Mouse (Mus musculus) hindbrain, postnatal 0 days (tissue): ENCODE data around the gene Enah. TPM values are rescaled to one million over a fixed set of nuclear protein-coding genes. Genes with fewer than 3 reads are reported as not detected.

ENCODE experiments used
- ATAC-seq: fragments of 200-750 bp; cut with Nextera tagmentation; 2 replicates; pipeline ENCODE4 v1.8.0; 2017; ENCODE audit warnings: mild to moderate bottlenecking, moderate TSS enrichment, moderate library complexity
- DNase-seq: peaks from one replicate; pipeline ENCODE4 v3.0.0-alpha.2; 2015; ENCODE audit warnings: low spot score
- H3K27ac ChIP-seq: fragments of 300-500 bp; sonication (generic); 2 replicates; pipeline ENCODE4 v1.5.1; 2014; ENCODE audit warnings: mild to moderate bottlenecking
- H3K27me3 ChIP-seq: fragments of 300-500 bp; sonication (generic); 2 replicates; pipeline ENCODE4 v1.6.1; 2014; ENCODE audit warnings: low read length, mixed read lengths; ENCODE audit not compliant: insufficient read depth
- H3K36me3 ChIP-seq: fragments of 300-500 bp; sonication (generic); 2 replicates; pipeline ENCODE4 v1.6.1; 2014; ENCODE audit warnings: low read length, mixed read lengths; ENCODE audit not compliant: insufficient read depth
- H3K4me1 ChIP-seq: fragments of 300-500 bp; sonication (generic); 2 replicates; pipeline ENCODE4 v1.6.1; 2014; ENCODE audit warnings: antibody characterized with exemption, low read length, mixed read lengths; ENCODE audit not compliant: insufficient read depth
- H3K4me2 ChIP-seq: fragments of 300-500 bp; sonication (generic); 2 replicates; pipeline ENCODE4 v1.6.1; 2014; ENCODE audit warnings: low read depth, mild to moderate bottlenecking, low read length, moderate library complexity, mixed read lengths
- H3K4me3 ChIP-seq: fragments of 300-500 bp; sonication (generic); 2 replicates; pipeline ENCODE4 v1.5.1; 2014; ENCODE audit warnings: low read length
- H3K9ac ChIP-seq: fragments of 300-500 bp; sonication (generic); replicated peaks from 2 replicates; pipeline ENCODE4 v1.6.1; 2014; ENCODE audit warnings: mild to moderate bottlenecking, low read length, moderate library complexity, mixed read lengths
- H3K9me3 ChIP-seq: fragments of 300-500 bp; sonication (generic); 2 replicates; pipeline ENCODE4 v1.6.1; 2016; ENCODE audit warnings: low read length, mixed read lengths
- CTCF ChIP-seq: IDR thresholded peaks from 2 replicates; pipeline ENCODE4 v1.5.1; 2016; ENCODE audit warnings: antibody characterized with exemption, control low read depth, low read depth
- WGBS: fragments of 180-500 bp; shearing (Covaris S2); extraction: QIAGEN DNeasy Blood & Tissue Kit; methylation state at CpG from one replicate; pipeline ENCODE4 v1.1.7; 2014; 5-methylcytosine and 5-hydroxymethylcytosine counted together
- polyA plus RNA-seq: library from polyadenylated mRNA; unstranded; fragments of >200 nt; fragmentation: Nextera tagmentation; extraction: Ambion mirVana; gene quantifications from 2 replicates; pipeline ENCODE4 v1.2.1, GENCODE M21; 2015
- total RNA-seq: library from RNA; depleted of rRNA; stranded (reverse); fragments of >200 nt; gene quantifications from 2 replicates; pipeline ENCODE4 v1.2.3, GENCODE M21; 2014

Enah gene
- total and polyA plus RNA-seq, 2 experiments from 2014 or later = 20.7 to 73.2 TPM

- 0 out of 2 replicates have a peak, but pooled peaks cover 3% of the 10 kb centered on the region for H3K4me1 ChIP-seq
- H3K4me2 ChIP-seq = no peak overlapping the region
- H3K36me3 ChIP-seq = no peaks in the 10 kb centered on the region
- H3K9me3 ChIP-seq = no peaks in the 10 kb centered on the region
- no peak for TF ChIP-seq CTCF
- DNase-seq = no peak
- no peaks in the 10 kb centered on the region for H3K27me3 ChIP-seq
- WGBS = 90% methylated on average over 1 of the region's 1 CpGs
- no peak overlapping the region for H3K4me3 ChIP-seq
- no peak overlapping the region for H3K27ac ChIP-seq
- H3K9ac ChIP-seq = no peak overlapping the region
- ATAC-seq = no peak
These were observed 54.5 kb downstream of the Enah start for GRCm38 (mm10) chr1:181965277-181965676.

DNA sequence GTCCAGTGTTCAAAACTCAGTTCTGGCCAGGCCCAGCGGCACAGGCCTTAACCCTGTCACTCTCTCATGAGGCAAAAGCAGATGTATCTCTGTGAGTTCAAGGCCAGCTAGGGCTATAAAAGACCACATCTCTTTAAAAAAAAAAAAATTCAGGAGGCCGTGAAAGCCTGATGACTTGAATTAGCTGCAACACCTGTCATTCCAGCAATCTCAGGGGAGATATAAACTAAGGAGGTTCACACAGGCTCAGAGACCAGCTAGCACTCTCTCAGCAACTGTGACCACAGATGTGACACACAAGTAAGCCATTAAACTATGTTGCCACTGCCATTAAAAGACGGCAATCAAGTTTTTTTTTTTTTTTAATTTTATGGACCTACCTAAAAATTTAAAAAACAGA is 56.0 kb downstream of the Enah start:
- no peaks in the 10 kb centered on the region for H3K9me3 ChIP-seq
- H3K9ac ChIP-seq = no peak overlapping the region
- ATAC-seq (no peak), DNase-seq (no peak)
- WGBS = 63% methylated on average over 3 of the region's 3 CpGs
- 0 out of 2 replicates have a peak, but pooled peaks cover 3% of the 10 kb centered on the region for H3K4me1 ChIP-seq
- TF ChIP-seq CTCF = no peak
- no peaks in the 10 kb centered on the region for H3K27me3 ChIP-seq
- no peak overlapping the region for H3K27ac ChIP-seq
- no peak overlapping the region for H3K4me2 ChIP-seq
- no peak overlapping the region for H3K4me3 ChIP-seq
- H3K36me3 ChIP-seq = no peaks in the 10 kb centered on the region

DNA sequence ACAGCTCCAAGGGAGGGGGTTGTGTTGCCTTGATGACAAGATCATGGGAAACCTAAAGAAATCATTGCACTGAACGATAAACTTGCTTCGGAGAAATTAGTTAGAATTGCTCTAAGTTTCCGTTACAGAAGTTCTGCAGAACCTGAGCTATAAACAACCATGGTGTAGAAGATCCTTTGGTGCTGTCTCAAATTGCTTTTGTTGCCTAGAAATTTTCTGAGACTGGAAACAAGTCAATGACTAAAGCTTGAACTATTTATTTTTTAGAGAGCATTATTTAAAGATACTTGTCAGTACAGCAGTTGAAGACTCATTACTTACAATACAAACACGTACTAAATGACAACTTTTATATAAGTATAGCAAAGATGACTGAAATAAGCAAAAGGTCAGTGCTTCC is 56.4 kb downstream of the Enah start:
- Histone ChIP-seq H3K4me1 (0 out of 2 replicates have a peak, but pooled peaks cover 3% of the 10 kb centered on the region), H3K27ac (no peak overlapping the region), H3K9me3 (no peaks in the 10 kb centered on the region), H3K9ac (no peak overlapping the region), H3K4me3 (no peak overlapping the region), H3K36me3 (no peaks in the 10 kb centered on the region), H3K4me2 (no peak overlapping the region), H3K27me3 (no peaks in the 10 kb centered on the region)
- no peak for TF ChIP-seq CTCF
- ATAC-seq (no peak), DNase-seq (no peak)
- 89% methylated on average over 4 of the region's 4 CpGs for WGBS

DNA sequence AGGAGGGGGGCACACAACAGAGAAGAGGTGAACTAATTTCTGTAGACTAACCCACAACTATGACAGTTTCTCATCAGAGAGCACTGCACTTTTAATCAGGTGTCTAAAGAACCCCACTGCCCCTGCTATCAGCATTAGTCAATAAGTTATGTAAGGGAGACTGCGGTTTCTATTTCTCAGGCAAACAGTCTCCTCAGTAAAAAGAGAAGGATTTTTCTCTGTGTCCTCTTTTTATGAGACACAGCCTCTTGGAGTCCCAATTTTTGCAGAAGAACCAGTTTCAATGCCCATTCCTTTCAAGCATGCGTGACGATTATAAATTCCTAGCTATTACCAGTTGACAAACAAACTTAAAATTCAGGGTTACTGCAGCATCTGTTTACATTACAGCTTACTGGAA is 59.4 kb downstream of the Enah start:
- no peak overlapping the region for H3K4me2 ChIP-seq
- no peaks in the 10 kb centered on the region for H3K9me3 ChIP-seq
- no peak for DNase-seq
- no peak for ATAC-seq
- no peaks in the 10 kb centered on the region for H3K27me3 ChIP-seq
- 0 out of 2 replicates have a peak, but pooled peaks cover 3% of the 10 kb centered on the region for H3K36me3 ChIP-seq
- 92% methylated on average over 3 of the region's 3 CpGs for WGBS
- H3K4me3 ChIP-seq = no peak overlapping the region
- no peak overlapping the region for H3K27ac ChIP-seq
- no peak overlapping the region for H3K9ac ChIP-seq
- TF ChIP-seq CTCF = no peak
- no peaks in the 10 kb centered on the region for H3K4me1 ChIP-seq

DNA sequence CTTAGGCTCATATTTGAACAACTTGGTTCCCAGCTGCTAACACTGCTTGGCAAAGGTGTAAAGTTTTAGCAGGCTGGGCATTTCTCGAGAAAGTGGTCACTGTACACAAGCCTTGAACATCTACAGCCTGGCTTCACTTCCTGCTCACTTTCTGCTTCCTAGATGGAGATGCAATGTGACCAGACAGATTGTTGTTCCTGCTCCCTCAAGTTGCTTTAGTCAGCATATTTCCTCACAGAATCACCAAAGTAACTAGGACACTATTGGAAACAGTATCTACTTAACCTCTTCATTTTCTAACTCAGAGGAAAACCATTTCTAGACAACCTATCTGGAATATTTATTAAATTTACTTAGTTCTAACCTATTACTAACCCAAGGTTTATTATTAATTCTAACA is 61.4 kb downstream of the Enah start:
- H3K4me1 ChIP-seq = no peaks in the 10 kb centered on the region
- H3K4me2 ChIP-seq = no peak overlapping the region
- no peaks in the 10 kb centered on the region for H3K27me3 ChIP-seq
- H3K9ac ChIP-seq = no peak overlapping the region
- no peak overlapping the region for H3K27ac ChIP-seq
- no peak overlapping the region for H3K4me3 ChIP-seq
- DNase-seq = no peak
- no peak for ATAC-seq
- WGBS = 91% methylated on average over 1 of the region's 1 CpGs
- H3K36me3 ChIP-seq = 0 out of 2 replicates have a peak, but pooled peaks cover 3% of the 10 kb centered on the region
- no peaks in the 10 kb centered on the region for H3K9me3 ChIP-seq
- TF ChIP-seq CTCF = no peak

DNA sequence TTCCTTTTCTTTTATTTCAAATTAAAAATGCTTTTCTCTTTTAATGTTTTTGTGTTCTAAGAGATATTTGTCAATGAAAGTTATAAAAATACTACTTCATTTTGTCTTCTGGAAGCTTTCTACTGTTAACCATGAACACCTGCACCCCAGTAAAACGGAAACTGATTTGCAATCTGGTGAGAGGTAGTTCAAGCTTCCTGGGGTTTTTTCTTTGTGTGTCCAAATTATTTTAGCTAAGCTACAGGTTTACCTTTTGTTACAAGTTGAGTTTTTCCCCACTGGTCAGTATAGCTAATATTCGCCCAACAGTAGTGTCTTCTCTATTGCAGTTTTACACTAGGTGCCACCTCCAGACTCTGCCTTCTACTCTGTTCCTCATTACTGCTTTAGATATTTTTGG is 62.1 kb downstream of the Enah start:
- ATAC-seq (no peak), DNase-seq (no peak)
- WGBS = 99% methylated on average over 2 of the region's 2 CpGs
- Histone ChIP-seq H3K9ac (no peak overlapping the region), H3K4me1 (no peaks in the 10 kb centered on the region), H3K4me3 (no peak overlapping the region), H3K36me3 (0 out of 2 replicates have a peak, but pooled peaks cover 3% of the 10 kb centered on the region), H3K27me3 (no peaks in the 10 kb centered on the region), H3K9me3 (no peaks in the 10 kb centered on the region), H3K4me2 (no peak overlapping the region), H3K27ac (no peak overlapping the region)
- no peak for TF ChIP-seq CTCF

DNA sequence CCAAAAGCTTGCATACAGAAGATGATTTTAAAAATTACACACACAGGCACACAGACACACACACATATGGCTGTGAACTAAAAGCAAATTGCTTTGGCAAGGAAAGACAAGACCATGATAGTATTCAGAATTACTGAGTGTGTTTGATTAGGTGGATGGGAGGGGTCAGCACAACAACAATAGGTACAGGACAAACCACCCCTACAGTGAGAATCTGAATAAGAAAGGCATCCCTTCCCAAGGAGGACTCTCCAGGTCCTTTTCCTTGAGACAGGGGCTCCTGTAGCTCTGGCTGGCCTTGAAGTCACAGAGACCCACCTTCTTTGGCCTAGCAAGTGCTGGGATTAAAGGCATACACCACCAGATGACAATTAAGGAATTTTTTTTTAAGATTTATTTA is 66.2 kb downstream of the Enah start:
- ATAC-seq = no peak
- TF ChIP-seq CTCF = no peak
- H3K9me3 ChIP-seq = no peaks in the 10 kb centered on the region
- no peak overlapping the region for H3K27ac ChIP-seq
- H3K27me3 ChIP-seq = no peaks in the 10 kb centered on the region
- H3K4me2 ChIP-seq = no peak overlapping the region
- H3K9ac ChIP-seq = no peak overlapping the region
- 0 out of 2 replicates have a peak, but pooled peaks cover 3% of the 10 kb centered on the region for H3K36me3 ChIP-seq
- no peak overlapping the region for H3K4me3 ChIP-seq
- no peaks in the 10 kb centered on the region for H3K4me1 ChIP-seq
- no peak for DNase-seq
